Mouse (Mus musculus) ES-E14 (cell line): Measurements from ENCODE around the gene Hcfc2. TPM values are rescaled to one million over a fixed set of nuclear protein-coding genes. Genes with fewer than 3 reads are reported as not detected.

ENCODE experiments used
- DNase-seq: peaks from one replicate; pipeline ENCODE4 v3.0.0-alpha.2; 2013; ENCODE audit warnings: low read depth, low spot score
- H3K27ac ChIP-seq: 2 replicates; pipeline ENCODE4 v1.5.1; 2012; ENCODE audit warnings: low read depth, mild to moderate bottlenecking, low read length, moderate library complexity, mixed read lengths; ENCODE audit not compliant: poor library complexity, insufficient read depth, severe bottlenecking
- H3K36me3 ChIP-seq: 2 replicates; pipeline ENCODE4 v1.6.1; 2012; ENCODE audit warnings: mild to moderate bottlenecking, low read length, moderate library complexity, mixed read lengths; ENCODE audit not compliant: control insufficient read depth, poor library complexity, insufficient read depth, severe bottlenecking
- H3K4me1 ChIP-seq, 2 experiments: fragments of 150-350 bp in 1 of 2; sonication (generic) in 1 of 2; 2 replicates each; pipeline ENCODE4 v1.6.1; 2012; ENCODE audit warnings: low read length in 2 of 2, mild to moderate bottlenecking in 1 of 2, mixed read lengths in 1 of 2; ENCODE audit not compliant: control insufficient read depth in 2 of 2, insufficient read depth in 2 of 2, poor library complexity in 1 of 2
- H3K4me3 ChIP-seq, 2 experiments: fragments of 150-350 bp in 1 of 2; sonication (generic) in 1 of 2; 2 replicates each; pipeline ENCODE4 v1.5.1; 2012; ENCODE audit warnings: low read length in 2 of 2, low read depth in 1 of 2, mild to moderate bottlenecking in 1 of 2, mixed read lengths in 1 of 2; ENCODE audit not compliant: insufficient read depth in 1 of 2, poor library complexity in 1 of 2, severe bottlenecking in 1 of 2
- H3K9ac ChIP-seq: 2 replicates; pipeline ENCODE4 v1.6.1; 2012; ENCODE audit warnings: low read depth, mild to moderate bottlenecking, low read length, mixed read lengths; ENCODE audit not compliant: poor library complexity, insufficient read depth, severe bottlenecking
- H3K9me3 ChIP-seq: fragments of 150-350 bp; sonication (generic); 2 replicates; pipeline ENCODE4 v1.6.1; 2012; ENCODE audit warnings: low read depth, mild to moderate bottlenecking, low read length; ENCODE audit not compliant: control insufficient read depth, insufficient read depth
- CHD2 ChIP-seq: IDR thresholded peaks from 2 replicates; pipeline ENCODE4 v1.6.1; 2014; ENCODE audit warnings: mild to moderate bottlenecking, low read depth, low read length, inconsistent platforms
- HCFC1 ChIP-seq: IDR thresholded peaks from 2 replicates; pipeline ENCODE4 v1.6.1; 2012; ENCODE audit warnings: low read length, inconsistent platforms, borderline replicate concordance; ENCODE audit not compliant: insufficient read depth
- MAFK ChIP-seq: IDR thresholded peaks from 2 replicates; pipeline ENCODE4 v1.6.1; 2014; ENCODE audit warnings: mild to moderate bottlenecking, low read depth, low read length, inconsistent platforms; ENCODE audit not compliant: insufficient read depth
- ZC3H11A ChIP-seq: IDR thresholded peaks from 2 replicates; pipeline ENCODE4 v1.6.1; 2012; ENCODE audit warnings: low read depth, mild to moderate bottlenecking, inconsistent platforms, low read length, borderline replicate concordance
- ZNF384 ChIP-seq: IDR thresholded peaks from 2 replicates; pipeline ENCODE4 v1.6.1; 2012; ENCODE audit warnings: low read depth, low read length, inconsistent platforms
- in situ Hi-C, 2 experiments: fragments of 600-800 bp; cut with MboI; formaldehyde crosslinking; loops; one replicate each; pipeline ENCODE4 v1.15.1; 2025; ENCODE audit warnings: low sequenced_read_pairs in 2 of 2, inconsistent platforms in 1 of 2; ENCODE audit not compliant: unreplicated experiment in 2 of 2
- total RNA-seq: library from RNA; depleted of rRNA; stranded (reverse); fragments of 300-350 nt; gene quantifications from 2 replicates; pipeline ENCODE4 v1.2.3, GENCODE M21; 2012; rRNA removed

The Hcfc2 gene
- 4.2 and 8.1 TPM in 2 replicates for total RNA-seq

- Histone ChIP-seq H3K4me1 (peaks cover 0 to 7% of the 10 kb centered on the region in 2 experiments; a peak in 2 of 4 replicates), H3K27ac (no peak within 1 kb of the TSS), H3K9ac (no peak within 1 kb of the TSS), H3K4me3 (no peak within 1 kb of the TSS), H3K36me3 (no peaks in the 10 kb centered on the region), H3K9me3 (no peaks in the 10 kb centered on the region)
- in situ Hi-C loops, result no loop called here
- DNase-seq, result no peak
- TF ChIP-seq ZC3H11A (no peak), ZNF384 (no peak), MAFK (no peak), CHD2 (no peak), HCFC1 (no peak)
These were observed at the start of gene Hcfc2 for GRCm38 (mm10) chr10:82695956-82696355. Gene Hcfc2, plus strand, starts transcription at chr10:82696160.

DNA sequence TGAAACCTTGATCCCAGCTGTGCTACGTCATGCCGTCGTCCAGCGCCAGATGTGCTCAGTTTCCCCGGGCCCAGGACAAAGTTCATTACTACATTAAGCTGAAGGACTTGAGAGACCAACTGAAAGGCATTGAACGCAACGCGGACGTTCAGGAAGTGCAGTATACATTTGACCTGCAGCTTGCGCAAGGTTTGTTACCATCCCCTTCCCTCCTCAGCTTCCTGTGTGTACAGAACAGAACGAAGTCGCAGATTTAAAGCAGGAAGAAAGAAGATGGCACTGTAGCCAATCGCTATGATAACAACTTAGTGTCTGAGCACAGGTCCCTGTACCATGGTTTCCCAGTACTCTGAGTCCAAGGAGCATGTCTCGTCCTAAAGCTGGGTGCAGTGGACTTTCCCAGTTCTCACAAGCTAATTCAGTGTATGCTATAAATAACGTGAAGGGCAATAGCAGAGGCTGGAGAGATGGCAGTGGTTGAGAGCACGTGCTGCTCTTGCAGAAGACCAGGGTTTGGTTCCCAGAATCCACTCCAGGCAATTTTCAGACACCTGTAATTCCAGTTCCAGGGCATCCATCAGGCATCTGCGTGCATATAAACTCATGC lies 48.7 kb upstream of the Hcfc2 start:
- Histone ChIP-seq H3K36me3 (peaks cover 27% of the 10 kb centered on the region), H3K27ac (no peak overlapping the region), H3K4me3 (no peak overlapping the region), H3K4me1 (peaks cover 5 to 6% of the 10 kb centered on the region in 2 experiments; a peak in 3 of 4 replicates), H3K9ac (no peak overlapping the region), H3K9me3 (no peaks in the 10 kb centered on the region)
- no peak for TF ChIP-seq ZC3H11A
- TF ChIP-seq HCFC1, result no peak
- TF ChIP-seq MAFK, result no peak
- no peak for TF ChIP-seq ZNF384
- no peak for TF ChIP-seq CHD2
- DNase-seq, result no peak
- in situ Hi-C loops, result no loop called here

DNA sequence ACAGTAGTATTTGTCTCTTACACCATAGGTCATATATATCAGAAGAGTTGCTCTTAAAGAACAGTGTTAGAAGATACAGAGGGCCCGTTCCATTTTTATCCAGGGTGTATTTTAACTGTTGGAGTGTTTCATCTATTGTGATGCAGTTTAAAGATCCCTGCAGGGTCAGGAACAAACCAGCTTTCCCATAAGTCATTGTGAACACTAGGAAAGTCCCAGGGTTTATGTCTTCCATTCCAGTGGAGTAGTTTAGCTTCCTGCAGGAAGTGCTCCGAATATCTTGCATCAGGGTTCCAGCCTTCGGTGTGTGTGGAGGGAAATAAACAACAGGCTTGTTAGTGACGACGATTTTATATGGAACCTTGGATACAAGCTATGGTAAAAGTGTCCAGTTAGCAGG lies 44.7 kb upstream of the Hcfc2 start:
- peaks cover 13% of the 10 kb centered on the region for H3K36me3 ChIP-seq
- no peaks in the 10 kb centered on the region for H3K9me3 ChIP-seq
- H3K4me1 ChIP-seq, result peaks cover 10 to 13% of the 10 kb centered on the region in 2 experiments; a peak in 3 of 4 replicates
- no peak overlapping the region for H3K9ac ChIP-seq
- in situ Hi-C loops, result no loop called here
- TF ChIP-seq ZC3H11A, result no peak
- no peak for DNase-seq
- H3K27ac ChIP-seq, result no peak overlapping the region
- no peak overlapping the region for H3K4me3 ChIP-seq

DNA sequence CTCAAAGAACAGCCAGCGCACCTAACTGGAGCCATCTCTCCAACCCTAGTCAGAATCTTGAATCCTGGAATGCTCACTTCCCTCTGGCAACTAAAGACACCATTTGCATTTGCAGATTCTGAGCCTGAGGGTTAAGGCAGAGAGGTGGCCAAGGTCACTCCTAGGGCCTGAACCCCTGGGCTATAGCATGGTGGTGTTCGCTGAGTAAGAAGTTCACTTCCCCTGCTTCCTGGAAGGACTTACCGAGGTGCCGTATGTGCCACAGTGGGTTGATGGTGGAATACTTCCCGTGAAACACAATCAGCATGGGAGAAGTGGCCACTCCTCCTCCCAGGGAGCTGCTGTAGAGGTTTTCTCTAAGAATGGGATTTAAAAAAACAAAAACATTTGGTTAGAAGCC lies 43.3 kb upstream of the Hcfc2 start:
- Histone ChIP-seq H3K4me1 (peaks cover 10 to 13% of the 10 kb centered on the region in 2 experiments; a peak in 3 of 4 replicates), H3K9me3 (no peaks in the 10 kb centered on the region), H3K9ac (no peak overlapping the region), H3K36me3 (peaks cover 5% of the 10 kb centered on the region), H3K27ac (peak overlapping the region; percentile 79), H3K4me3 (no peak overlapping the region)
- in situ Hi-C loops, result no loop called here
- TF ChIP-seq HCFC1 (no peak), MAFK (no peak), ZC3H11A (no peak), ZNF384 (no peak), CHD2 (no peak)
- DNase-seq, result peak; percentile 30

- Histone ChIP-seq H3K4me1 (peaks cover 10 to 13% of the 10 kb centered on the region in 2 experiments; a peak in 3 of 4 replicates), H3K27ac (no peak overlapping the region), H3K9ac (no peak overlapping the region), H3K36me3 (peaks cover 3% of the 10 kb centered on the region), H3K9me3 (no peaks in the 10 kb centered on the region), H3K4me3 (no peak overlapping the region)
- TF ChIP-seq MAFK (no peak), CHD2 (no peak), ZNF384 (no peak), HCFC1 (no peak), ZC3H11A (no peak)
- in situ Hi-C loops, result no loop called here
- no peak for DNase-seq
These were observed 41.4 kb upstream of the Hcfc2 start for GRCm38 (mm10) chr10:82654581-82654980.
